Mouse (Mus musculus) c-Kit-positive CD71-negative TER-119-negative erythroid progenitor cells, embryonic 14.5 days (primary cell): ENCODE results near the gene Olfr1393.

Experiments used
- DNase-seq: peaks from one replicate; pipeline ENCODE4 v3.0.0-alpha.2; 2013; ENCODE audit warnings: low read depth

The Olfr1393 gene

DNA sequence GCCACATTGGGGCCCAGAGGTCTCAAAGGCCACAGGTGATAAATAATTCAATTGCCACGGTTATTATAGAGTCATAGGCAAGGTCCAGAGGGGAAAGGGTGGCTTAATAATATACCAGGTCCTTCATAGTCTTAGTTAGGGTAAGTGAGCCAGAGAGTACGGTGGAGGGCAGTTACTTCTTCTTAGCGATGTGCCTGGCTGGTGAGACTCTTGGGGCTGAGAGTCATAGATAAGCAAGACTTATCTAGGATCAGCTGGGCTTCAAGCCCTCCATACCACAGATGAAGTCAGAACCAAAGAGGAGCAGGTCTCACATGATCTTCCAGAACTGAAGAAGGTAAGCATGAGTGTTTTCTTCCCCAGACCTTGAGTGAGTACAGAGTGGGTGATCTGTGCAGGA, at the start of gene Olfr1393:
TSS of gene Olfr1393 (plus strand) at position 83 of the 400 bp plus-strand sequence.
- DNase-seq, result no peak

DNA sequence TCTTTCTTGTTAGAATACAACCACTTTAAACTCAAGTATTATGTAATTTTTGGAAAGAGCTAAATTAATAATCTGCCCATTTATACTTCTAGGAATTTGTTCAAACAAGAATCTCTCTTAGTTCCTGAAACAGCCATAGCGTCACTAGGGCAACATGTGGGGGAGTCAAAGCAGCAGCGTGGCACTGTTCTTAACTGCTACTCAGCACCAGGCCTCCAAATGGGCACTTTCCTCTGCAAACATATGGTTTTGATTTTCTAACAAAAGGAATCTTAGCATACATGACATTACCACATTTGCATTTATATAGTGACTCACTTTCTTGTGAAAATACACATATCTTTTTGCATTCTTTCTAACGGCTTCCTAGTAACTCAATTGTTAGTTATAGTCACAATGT, 45.3 kb upstream of the Olfr1393 start:
- no peak for DNase-seq

DNA sequence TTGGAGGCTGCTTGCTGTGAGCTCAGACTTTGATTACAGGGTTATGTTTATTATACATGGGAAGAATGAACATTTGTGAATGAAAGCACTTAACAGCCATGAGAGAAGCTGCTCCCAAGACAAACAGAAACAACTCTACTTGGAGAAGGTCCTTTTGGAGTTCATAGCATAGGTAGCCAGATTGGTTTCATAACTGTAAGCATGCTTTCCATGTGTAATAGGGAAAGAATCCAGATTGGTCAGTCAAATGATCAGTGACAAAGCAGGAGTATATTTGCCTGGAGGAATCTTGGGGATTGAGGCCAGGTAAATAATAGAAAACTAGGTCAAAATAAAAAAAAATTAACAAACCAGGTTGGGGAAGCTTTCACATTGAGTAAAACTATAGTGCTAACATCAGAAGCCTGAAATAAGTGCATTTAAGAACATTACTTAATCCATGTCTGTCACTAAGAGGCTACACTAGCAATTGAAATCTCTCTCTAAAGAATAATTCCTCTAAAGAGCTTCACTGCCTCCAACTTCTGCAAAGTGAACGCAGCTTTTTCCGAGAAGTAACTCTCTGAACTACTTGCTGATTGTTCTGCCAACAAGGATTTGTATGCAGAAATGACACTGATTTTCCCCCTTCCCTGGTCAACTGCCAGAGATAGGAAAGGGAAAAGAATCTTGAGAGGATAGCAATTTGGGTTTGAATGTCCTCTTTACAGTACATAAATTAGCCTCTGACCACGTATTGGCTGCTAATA, 42.5 kb upstream of the Olfr1393 start:
- no peak for DNase-seq

DNA sequence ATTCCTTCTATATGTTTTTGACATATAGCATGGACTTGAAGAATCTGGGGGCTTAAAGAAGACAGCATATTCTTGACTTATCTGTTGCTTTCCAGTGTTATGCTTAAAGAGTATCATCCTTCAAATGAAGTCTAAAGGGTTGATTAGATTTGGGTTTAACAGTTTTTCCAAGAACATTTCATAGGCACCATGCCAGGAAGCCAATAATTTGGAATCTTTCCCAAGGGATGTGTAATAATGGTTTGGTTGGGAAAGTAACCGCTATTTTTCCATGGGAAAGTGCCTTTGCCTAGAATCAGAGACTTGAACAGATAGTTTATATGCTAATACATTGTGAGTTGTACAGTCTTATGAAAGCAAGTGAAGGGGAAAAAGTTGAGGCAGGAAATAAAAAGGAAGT, 41.2 kb upstream of the Olfr1393 start:
- no peak for DNase-seq

DNA sequence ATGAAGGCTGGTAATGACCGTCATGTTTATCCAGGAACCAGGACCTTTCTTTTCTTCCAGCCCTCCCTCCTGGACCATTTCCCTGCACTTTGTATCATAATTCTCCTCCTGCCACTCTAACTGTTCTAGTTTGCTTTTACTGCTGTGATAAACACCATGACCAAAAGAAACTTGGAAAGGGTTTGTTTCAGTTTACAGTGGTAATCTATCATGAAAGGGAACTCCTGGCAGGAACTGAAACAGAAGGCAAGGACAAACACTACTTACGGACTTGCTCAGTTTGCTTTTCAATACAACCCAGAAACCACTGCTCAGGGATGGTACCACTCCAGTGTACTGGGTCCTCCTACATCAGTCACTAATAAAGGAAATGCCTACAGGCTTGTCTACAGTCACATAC, 40.6 kb upstream of the Olfr1393 start:
- DNase-seq, result no peak

DNA sequence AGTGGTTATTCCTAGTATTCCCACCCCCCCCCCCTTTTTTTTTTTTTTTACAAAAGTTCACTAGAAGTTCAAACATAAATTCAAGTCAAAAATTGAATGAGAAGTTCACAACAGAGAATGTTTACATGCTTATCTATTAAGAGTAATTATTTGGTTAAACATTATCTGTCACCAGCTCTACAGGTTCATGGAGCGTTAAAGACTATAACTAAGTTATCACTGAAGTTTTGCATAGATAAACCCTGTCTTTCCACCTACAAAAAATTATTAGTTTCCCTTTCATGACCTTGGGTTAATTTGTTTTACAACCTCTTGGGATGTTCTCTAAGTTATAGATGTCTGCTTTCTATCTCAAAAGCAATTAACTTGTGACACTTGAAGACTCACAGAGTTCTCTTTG, 37.8 kb upstream of the Olfr1393 start:
- no peak for DNase-seq

DNA sequence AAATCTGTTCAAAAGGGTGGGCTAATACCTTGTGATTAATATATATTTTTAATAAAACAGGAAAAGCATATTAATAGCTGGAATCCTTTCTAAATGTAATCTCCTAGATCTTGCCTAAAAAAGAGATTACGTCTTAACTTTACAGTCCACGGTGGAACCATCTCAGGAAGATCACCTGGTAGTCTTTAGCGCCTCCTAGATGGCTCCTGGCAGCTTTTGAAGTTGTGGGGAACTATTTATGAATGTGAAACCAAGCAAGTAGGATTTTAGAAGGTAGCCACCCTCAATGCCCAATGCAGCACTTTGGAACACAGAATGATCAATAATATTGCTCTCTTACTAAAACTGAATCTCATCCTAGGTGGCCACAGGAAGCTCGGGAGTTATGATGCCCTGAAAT, 37.2 kb upstream of the Olfr1393 start:
- no peak for DNase-seq

DNA sequence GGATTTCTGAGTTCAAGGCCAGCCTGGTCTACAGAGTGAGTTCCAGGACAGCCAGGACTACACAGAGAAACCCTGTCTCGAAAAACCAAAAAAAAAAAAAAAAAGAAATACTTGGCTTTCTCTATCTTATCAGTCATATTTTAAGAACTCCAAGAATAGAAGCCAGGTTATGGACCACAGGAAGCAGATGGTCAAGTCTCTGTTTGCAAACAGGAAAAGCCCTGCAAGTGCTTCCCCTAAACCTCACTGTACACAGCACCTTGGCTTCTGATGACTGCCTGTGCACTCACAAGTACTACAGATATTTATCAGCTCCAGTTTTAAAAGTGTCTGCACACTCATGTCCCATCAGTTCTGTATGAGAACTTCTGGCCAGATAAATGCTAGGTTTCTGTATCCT, 36.6 kb upstream of the Olfr1393 start:
- no peak for DNase-seq

DNA sequence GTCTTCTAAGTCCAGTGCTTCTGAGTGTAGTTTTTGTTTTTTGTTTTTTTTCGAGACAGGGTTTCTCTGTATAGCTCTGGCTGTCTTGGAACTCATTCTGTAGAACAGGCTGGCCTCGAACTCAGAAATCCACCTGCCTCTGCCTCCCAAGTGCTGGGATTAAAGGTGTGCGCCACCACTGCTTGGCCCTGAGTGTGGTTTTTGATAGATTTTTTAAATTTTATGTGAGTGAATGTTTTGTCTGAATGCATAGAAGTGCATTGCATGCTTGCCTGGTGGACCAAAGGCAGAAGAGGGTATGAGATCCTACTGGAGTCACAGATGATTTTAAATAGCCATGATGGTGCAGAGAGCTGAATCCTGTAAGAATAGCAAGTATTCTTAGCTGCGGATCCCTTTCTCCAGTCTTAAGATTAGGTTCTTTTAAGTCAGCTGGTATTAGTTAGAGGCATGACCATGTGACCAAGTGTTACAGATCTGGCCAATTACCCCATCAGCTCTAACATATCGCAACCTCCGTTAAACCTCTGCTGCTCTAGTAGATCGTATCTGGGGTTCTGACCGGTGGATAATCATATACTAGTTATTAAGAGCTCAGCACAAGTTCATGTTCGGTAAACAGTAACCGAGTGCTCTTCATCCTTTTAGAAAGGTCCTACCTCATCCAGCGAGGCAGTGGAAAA, 35.0 kb upstream of the Olfr1393 start:
- DNase-seq, result no peak

DNA sequence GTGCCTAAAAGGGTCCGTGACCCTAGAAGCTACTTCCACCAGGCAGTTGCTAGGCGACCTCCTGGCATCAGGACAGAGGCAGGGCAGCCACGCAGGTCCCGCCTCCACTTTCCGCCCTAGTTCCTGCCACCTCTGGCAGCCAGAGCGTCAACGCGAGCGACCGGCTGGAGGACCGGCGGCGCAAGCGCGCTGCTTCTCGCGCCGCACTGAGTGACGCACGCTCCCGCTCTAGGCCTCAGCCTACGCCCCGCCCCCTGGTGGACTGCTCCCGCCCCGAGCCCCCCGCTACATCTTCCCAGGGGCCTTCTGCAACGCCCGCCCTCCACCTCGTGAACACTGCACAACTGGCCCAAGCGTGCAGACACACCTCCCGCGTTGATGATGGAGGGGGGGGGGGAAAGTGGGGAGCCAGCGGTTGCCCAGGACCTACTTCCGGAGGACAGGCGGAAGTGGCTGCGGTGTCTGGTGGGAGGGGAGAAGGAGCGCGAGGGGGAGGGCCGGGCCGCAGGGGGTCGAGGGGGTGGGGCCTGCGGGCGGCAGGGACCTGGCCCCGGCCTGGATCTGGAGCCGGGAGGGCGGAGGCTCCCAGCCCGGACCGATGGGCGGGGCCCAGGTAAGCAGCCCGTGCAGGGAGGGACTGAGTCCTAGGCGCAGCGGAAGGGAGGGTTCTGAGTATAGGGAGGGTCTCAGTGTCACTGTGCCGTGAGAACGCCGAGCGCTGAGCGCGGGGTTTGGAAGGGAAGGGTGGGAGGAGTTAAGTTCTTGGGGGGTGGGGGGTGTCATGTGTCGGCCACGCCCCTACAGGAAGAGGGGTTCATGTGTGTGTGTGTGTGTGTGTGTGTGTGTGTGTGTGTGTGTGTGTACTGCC, 34.1 kb upstream of the Olfr1393 start, which contains the start of gene Mgat1:
TSS of gene Mgat1 (plus strand) at position 465 of the 868 bp plus-strand sequence.
- peak; percentile 85 for DNase-seq

DNA sequence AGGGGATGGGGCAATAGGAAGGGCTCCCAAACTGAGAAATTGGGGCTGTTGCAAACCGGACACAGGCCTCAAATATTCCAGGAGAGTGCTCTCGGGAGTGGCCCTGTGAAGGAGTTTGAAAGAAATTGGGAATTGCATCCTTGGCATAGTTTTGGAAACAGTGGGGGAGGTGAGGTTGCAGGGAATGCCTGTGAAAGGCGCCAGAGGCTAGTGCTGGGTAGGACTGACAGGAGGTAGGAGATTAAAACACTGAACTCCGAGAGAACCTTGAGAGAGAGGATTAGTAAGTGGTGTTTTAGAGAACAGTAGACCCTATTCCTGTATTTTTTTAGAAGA, 33.5 kb upstream of the Olfr1393 start:
- no peak for DNase-seq

DNA sequence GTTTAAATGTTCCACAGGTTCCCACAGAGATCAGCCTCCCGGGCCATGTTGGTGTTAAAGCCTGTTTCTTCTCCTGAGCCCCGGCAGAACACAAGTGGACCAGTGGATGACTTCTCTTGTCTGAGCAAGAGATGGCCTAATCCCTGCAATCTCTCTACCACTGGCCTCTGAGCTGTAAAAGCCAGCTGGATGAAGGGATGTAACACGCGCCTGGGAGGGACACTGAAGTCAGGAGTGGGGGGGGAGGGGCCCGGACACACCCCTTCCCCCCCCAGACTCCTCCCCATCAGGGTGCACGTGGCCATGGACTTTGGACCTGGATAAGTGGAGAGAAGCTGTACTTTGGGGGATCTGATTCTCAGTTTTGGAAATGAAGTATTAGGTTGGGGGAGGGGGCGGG, 32.9 kb upstream of the Olfr1393 start:
- DNase-seq, result no peak

DNA sequence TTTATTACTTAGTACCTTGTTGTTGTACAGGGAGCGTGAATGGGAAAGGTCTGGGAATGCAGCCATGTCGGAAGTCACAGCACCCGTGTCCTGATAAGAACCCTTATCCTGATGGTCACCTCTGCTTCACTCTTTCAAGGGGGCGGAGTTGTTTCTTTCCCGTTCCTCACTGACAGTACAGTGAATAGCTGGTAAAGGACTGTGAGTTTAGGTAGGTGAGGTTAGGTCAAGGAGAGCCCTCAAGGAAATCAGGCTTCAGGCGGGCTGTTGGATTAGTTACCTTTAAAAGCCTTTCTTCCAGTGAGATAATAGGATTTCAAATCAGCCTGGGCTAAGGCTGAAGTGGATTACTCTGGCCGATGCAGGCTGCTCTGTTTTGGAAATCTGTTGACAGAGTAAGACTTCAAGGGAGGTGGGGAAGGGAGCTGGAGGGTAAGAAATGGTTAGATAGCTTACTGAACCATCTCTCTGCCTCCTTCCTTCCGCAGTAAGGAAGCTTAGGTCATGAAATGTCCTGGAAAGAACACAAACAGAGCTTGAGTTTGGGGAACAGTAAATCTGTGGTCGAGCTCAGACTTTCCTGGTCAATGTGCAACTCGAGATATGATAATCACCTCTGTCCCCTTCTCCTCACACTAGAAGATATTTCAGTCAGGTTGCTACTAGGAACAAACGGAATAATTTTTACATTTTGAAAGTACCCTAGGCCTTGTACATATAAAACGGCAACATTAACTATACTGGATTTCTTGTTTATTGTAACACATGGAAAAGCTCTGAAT, 32.3 kb upstream of the Olfr1393 start:
- no peak for DNase-seq

DNA sequence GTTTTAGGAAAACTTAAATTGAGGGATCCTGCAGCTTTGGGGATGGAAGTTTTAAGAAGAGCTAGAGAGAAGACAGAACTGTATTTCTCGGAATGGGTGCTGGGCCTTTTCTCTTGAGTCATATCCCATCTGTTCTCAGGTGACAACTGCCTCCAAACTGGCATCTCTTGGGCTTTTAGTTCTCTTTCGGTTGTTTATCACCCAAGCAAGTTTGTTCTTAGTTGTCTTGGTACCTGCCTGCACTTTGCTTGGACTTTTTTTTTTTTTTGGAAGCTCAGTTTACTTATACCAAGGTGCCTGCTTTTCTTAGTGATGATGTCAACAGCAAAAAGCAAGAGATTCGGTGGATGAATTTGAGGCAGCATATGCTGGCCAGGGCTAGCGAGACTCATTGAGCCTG, 31.6 kb upstream of the Olfr1393 start:
- DNase-seq, result no peak

DNA sequence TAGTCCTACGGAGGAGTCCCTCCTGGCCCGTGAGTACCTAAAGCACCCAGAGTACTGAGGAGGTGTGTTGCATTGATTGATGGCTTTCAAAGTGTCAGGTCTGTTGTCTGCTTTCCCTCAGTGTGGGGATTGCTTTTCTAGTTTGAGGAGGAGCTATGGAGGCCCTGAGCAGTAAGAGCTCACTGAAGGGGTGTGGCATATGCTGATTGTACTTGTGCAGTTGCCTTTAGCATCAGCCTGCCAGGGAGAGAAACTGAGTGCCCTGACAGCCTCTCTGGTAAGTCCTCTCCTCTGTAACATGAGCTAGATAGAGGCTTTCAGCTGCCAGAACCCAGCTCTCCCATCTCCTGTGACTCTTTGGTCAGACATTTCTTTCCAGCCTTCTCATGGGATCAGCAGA, 30.8 kb upstream of the Olfr1393 start:
- no peak for DNase-seq

DNA sequence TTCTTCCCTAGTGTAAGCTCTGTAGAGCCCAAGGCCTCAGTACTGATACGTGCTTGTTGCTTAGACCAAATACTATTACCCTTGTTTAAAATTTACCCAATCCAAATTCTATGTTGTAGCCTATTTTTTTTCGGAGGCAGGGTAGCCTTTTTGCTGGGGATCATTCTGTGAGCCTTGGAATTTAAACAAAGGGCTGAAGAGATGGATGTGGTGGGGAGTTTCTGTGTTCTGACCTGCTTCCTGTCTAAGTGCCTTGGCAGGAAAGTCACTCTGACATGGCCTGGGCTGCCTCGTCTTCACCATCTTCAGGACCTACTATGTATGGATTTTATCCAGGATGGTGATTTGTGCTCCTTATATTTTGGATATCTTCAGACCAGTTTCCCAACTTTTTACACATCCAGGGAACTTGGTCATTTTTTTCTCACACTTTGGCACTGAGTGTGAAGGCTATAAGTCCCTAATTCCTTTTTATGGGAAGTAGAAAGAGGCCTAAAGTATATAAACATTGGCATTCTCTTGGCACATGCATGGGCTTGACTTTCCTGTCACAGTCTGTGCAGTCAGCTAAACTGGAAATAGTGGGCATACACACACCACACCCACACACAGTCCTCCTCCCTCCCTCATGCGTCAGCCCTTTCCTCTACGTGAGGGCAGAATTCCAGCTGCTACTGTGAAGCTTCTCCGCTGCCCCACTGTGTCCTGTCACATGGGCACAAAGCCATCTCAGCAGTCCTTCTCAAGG, 29.7 kb upstream of the Olfr1393 start:
- no peak for DNase-seq

DNA sequence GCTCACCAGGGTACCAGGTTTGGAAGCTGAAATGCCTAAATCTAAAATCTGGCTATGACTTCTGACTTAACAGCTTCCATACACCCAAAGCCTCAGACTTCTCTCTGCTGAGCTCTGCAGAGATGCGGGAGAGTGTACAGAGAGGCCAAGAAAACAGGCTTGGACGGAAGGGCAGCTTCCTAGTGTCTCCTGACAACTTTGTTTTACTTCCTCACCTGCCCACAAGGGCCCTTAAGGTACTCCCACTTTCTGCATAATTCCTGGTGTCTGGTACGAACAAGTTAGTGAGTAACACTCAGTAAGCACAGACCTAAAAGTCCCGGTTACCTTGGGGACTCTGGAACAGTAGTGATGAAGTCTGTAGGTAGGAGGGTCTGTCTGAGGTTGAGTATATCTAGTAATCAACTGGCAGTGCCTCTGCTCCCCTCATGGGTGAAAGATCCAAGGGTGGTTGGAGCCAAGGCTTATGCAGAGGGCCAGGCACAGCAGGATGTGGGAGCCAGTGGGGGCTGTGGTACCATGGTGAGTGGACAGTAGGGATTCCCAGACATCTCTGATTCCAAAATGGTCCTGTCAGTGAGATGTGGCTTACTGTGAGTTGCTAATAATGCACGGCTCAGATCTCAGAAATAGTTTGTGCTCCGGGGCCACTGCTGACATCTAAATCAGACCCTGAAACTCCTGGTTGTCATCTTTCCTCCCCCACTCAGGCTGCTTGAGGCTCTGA, 29.0 kb upstream of the Olfr1393 start:
- no peak for DNase-seq

DNA sequence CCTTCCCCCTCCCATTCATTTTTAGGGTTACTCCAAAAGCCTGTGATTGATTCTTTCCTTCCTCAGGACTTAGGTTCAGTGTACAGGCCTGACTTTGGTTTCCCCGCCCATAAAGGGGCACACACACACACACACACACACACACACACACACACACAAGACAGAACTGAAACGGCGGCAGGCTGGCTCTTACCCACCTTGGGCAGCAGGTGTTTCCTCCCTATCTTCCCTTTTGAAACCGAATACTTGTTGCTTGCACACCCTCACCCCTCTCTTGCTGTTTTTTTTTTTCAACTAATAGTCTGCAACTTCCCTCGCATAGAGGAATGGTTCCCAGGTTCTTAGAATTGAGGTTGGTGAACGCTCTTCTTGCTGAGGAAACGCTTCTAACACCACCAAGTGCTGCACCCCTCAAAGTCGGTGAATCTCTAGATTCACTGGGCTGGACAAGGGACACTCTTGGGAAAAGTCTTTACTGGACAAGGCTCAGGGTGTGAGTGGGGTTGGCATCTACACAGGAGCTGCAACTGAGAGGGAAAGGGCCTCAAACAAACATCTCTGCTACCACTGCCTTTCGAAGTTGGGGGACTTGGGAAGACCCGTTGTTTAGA, 28.2 kb upstream of the Olfr1393 start:
- no peak for DNase-seq

DNA sequence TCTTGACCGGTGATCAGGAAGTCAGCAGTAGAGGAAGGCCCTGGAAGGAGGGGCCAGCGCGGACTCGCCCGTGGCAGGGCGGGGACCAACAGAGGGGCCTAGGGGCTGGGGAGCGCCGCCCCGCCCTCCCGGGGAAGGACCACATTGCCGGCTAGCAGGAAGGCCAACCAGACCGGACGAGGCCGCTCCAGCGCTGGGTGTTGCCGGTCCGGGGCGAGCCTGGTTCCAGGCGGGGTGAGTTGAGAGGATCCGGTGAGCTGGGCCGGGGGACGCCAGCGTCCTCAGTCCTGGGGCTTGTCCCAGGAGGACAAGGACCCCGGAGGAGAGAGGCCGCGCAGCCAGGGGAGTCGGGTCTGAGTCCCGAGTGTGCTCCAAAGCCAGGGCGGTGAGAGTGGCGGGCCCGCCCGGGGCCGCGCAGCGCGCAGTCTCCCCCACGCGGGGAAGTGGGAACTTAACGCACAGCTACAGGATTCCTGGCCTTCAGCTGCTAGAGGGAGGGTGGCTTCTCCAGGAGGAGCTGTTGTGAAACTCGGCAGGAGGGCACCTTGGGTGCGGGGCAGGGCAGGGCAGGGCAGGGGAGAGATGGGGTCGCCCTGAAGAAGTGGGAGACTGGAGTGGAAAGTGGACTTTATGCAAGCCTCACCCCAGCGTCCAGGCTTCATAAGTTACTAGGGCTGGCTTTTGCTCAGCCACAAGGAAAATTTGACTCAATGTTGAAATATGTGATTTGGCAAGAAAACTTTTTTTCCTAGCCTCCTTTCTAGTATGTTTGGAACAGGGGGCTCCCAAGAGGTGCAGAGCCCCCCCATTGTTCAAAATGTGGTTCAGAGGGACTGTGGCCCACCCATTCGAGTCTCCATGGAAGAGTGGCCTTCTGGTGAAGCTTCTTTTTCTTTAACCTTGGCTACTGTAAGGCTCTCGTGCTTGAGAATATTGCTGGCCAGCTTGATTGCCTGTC, 27.4 kb upstream of the Olfr1393 start:
- DNase-seq, result peak; percentile 66
